Mouse (Mus musculus): Measurements from ENCODE around the gene Igfn1. TPM values are rescaled to one million over a fixed set of nuclear protein-coding genes. Genes with fewer than 3 reads are reported as not detected.

Gene Igfn1
- polyA plus RNA-seq, 1 experiment from 2014 or later, result 0.14 TPM

GRCm38 (mm10) chr1:135946247-135946646 is 59.9 kb downstream of the Igfn1 start:
- no peak overlapping the region for H3K4me2 ChIP-seq
- 0 out of 2 replicates have a peak, but pooled peaks cover 2% of the 10 kb centered on the region for H3K4me1 ChIP-seq
- no peak overlapping the region for H3K27ac ChIP-seq
- no peaks in the 10 kb centered on the region for H3K9me3 ChIP-seq
- no peaks in the 10 kb centered on the region for H3K36me3 ChIP-seq
- peaks cover 17% of the 10 kb centered on the region for H3K27me3 ChIP-seq
- 63% methylated on average over 4 of the region's 4 CpGs for WGBS
- no peak overlapping the region for H3K9ac ChIP-seq
- no peak overlapping the region for H3K4me3 ChIP-seq
- ATAC-seq (ENCODE audit: insufficient number of reproducible peaks, low FRiP score, low TSS enrichment, low read depth), result no peak

GRCm38 (mm10) chr1:135945711-135946110 is 60.4 kb downstream of the Igfn1 start:
- 11% methylated on average over 7 of the region's 7 CpGs for WGBS
- no peak overlapping the region for H3K4me2 ChIP-seq
- H3K4me1 ChIP-seq, result 0 out of 2 replicates have a peak, but pooled peaks cover 2% of the 10 kb centered on the region
- no peaks in the 10 kb centered on the region for H3K36me3 ChIP-seq
- H3K27me3 ChIP-seq, result peaks cover 17% of the 10 kb centered on the region
- no peaks in the 10 kb centered on the region for H3K9me3 ChIP-seq
- H3K27ac ChIP-seq, result no peak overlapping the region
- no peak for ATAC-seq (ENCODE audit: insufficient number of reproducible peaks, low FRiP score, low TSS enrichment, low read depth)
- no peak overlapping the region for H3K4me3 ChIP-seq
- no peak overlapping the region for H3K9ac ChIP-seq

GRCm38 (mm10) chr1:135944526-135945259 is 61.4 kb downstream of the Igfn1 start:
- WGBS, result 41% methylated on average over 12 of the region's 12 CpGs
- no peak overlapping the region for H3K27ac ChIP-seq
- H3K4me2 ChIP-seq, result no peak overlapping the region
- H3K9ac ChIP-seq, result no peak overlapping the region
- H3K9me3 ChIP-seq, result no peaks in the 10 kb centered on the region
- 0 out of 2 replicates have a peak, but pooled peaks cover 2% of the 10 kb centered on the region for H3K4me1 ChIP-seq
- peaks cover 17% of the 10 kb centered on the region for H3K27me3 ChIP-seq
- no peak overlapping the region for H3K4me3 ChIP-seq
- H3K36me3 ChIP-seq, result no peaks in the 10 kb centered on the region
- no peak for ATAC-seq (ENCODE audit: insufficient number of reproducible peaks, low FRiP score, low TSS enrichment, low read depth)

DNA sequence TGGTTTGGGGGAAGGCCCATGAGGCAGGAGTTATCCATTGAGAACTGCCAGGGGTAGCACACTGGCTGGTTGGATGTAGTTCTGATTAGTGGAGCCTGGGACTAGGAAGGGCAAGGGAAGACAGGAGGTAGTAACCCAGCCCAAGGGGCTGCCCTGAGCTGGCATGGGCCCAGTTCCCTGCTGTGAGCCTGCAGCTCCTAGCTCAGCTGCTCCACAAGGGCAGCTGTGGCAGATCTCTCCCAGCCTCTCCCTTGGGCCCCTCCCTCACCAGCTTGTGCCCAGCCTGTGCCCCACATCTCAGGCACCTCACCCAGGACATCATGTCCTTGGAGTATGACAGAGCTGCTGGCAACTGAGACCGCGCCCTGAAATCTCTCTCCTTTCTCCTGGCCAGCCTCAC is 62.4 kb downstream of the Igfn1 start:
- 98% methylated on average over 2 of the region's 2 CpGs for WGBS
- H3K9me3 ChIP-seq, result no peaks in the 10 kb centered on the region
- H3K9ac ChIP-seq, result no peak overlapping the region
- no peak overlapping the region for H3K4me2 ChIP-seq
- no peak for ATAC-seq (ENCODE audit: insufficient number of reproducible peaks, low FRiP score, low TSS enrichment, low read depth)
- peaks cover 17% of the 10 kb centered on the region for H3K27me3 ChIP-seq
- no peak overlapping the region for H3K4me3 ChIP-seq
- H3K4me1 ChIP-seq, result 0 out of 2 replicates have a peak, but pooled peaks cover 2% of the 10 kb centered on the region
- H3K36me3 ChIP-seq, result no peaks in the 10 kb centered on the region
- H3K27ac ChIP-seq, result no peak overlapping the region

- Histone ChIP-seq H3K9me3 (no peaks in the 10 kb centered on the region), H3K27ac (no peak overlapping the region), H3K9ac (no peak overlapping the region), H3K4me1 (0 out of 2 replicates have a peak, but pooled peaks cover 2% of the 10 kb centered on the region), H3K27me3 (peaks cover 17% of the 10 kb centered on the region), H3K4me2 (no peak overlapping the region), H3K36me3 (no peaks in the 10 kb centered on the region), H3K4me3 (no peak overlapping the region)
- no peak for ATAC-seq (ENCODE audit: insufficient number of reproducible peaks, low FRiP score, low TSS enrichment, low read depth)
- 31% methylated on average over 7 of the region's 7 CpGs for WGBS
These were observed 64.0 kb downstream of the Igfn1 start for GRCm38 (mm10) chr1:135942116-135942515.

- no peak overlapping the region for H3K4me3 ChIP-seq
- H3K27ac ChIP-seq, result no peak overlapping the region
- no peaks in the 10 kb centered on the region for H3K9me3 ChIP-seq
- no peak overlapping the region for H3K9ac ChIP-seq
- 0 out of 2 replicates have a peak, but pooled peaks cover 2% of the 10 kb centered on the region for H3K4me1 ChIP-seq
- ATAC-seq (ENCODE audit: insufficient number of reproducible peaks, low FRiP score, low TSS enrichment, low read depth), result no peak
- H3K4me2 ChIP-seq, result no peak overlapping the region
- 64% methylated on average over 6 of the region's 6 CpGs for WGBS
- peaks cover 17% of the 10 kb centered on the region for H3K27me3 ChIP-seq
- no peaks in the 10 kb centered on the region for H3K36me3 ChIP-seq
These were observed 64.7 kb downstream of the Igfn1 start for GRCm38 (mm10) chr1:135941259-135942006.

DNA sequence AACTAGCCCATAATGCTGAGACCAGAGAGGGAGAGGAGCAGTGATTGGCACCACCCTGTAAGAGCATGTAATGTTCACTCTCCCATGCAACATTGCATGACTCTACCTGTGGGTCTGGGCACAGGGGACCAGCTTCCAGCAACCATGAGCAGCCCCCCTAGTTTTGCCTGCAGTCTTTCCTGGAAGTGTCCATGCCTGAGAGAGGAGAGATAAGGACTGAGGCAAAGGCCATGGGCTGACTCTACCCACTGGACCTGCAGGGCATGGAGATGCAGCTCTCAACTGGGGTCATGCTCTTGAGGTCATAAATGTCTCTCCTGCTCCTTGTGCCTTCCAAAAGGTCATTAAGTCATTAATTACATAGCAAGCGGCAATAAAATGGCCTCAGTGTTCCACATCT is 70.1 kb downstream of the Igfn1 start:
- no peak overlapping the region for H3K9ac ChIP-seq
- H3K9me3 ChIP-seq, result no peaks in the 10 kb centered on the region
- 43% methylated on average over 1 of the region's 1 CpGs for WGBS
- no peak overlapping the region for H3K27ac ChIP-seq
- no peaks in the 10 kb centered on the region for H3K4me1 ChIP-seq
- no peak for ATAC-seq (ENCODE audit: insufficient number of reproducible peaks, low FRiP score, low TSS enrichment, low read depth)
- no peak overlapping the region for H3K4me3 ChIP-seq
- H3K27me3 ChIP-seq, result no peaks in the 10 kb centered on the region
- no peak overlapping the region for H3K4me2 ChIP-seq
- H3K36me3 ChIP-seq, result no peaks in the 10 kb centered on the region

DNA sequence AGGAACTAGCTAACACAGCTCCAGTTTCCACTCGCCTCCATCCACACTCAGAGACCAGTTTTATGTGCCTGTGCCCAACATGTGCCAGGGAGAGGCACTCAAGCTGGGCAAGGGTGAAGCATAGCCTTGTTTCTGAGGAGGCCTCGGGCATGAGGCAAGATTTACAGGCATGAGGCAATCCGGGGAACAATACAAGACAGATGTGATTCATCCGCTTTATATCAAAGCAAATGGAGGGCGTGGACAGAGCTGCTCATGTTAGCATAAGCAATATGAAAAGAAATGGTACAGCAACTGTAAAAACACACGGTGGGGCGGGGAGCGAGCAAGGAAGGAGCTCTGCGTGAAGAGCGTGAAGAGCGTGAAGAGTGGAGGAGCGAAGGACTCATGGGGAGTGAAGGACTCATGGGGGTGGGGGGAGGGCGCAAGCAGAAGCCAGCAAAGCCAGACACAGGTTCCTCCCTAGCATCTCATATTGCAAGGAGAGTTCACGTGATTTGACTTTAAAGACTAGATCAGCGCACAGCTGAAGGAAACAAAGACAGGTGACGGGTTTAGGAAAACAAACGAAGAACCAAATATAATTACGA is 72.3 kb downstream of the Igfn1 start:
- no peak overlapping the region for H3K9ac ChIP-seq
- no peaks in the 10 kb centered on the region for H3K4me1 ChIP-seq
- no peak overlapping the region for H3K4me2 ChIP-seq
- no peaks in the 10 kb centered on the region for H3K9me3 ChIP-seq
- H3K36me3 ChIP-seq, result no peaks in the 10 kb centered on the region
- H3K27me3 ChIP-seq, result no peaks in the 10 kb centered on the region
- 60% methylated on average over 18 of the region's 18 CpGs for WGBS
- ATAC-seq (ENCODE audit: insufficient number of reproducible peaks, low FRiP score, low TSS enrichment, low read depth), result no peak
- H3K27ac ChIP-seq, result peak overlapping the region; percentile 33; the same call in 1 of the 2 replicates
- no peak overlapping the region for H3K4me3 ChIP-seq

DNA sequence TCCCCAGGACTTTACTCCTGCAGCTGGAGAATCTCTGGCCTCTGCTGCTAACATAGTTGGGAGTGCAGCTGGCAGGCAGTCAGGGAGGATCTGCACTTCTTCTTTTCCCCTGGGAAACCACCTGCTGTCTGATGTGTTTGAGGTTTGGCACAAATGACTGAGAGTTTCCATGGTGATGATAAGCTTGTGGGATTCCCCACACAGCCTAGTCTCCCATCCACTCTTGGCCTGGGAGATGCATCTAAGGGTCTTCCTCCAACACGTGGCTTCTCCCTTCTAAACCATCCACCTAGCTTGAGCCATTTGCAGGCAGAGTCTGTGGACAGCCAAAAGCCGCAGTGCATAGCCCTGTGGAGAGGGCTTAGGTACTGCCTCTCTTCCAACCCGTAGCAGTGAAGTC is 76.3 kb downstream of the Igfn1 start:
- Histone ChIP-seq H3K27me3 (0 out of 2 replicates have a peak, but pooled peaks cover 4% of the 10 kb centered on the region), H3K4me1 (0 out of 2 replicates have a peak, but pooled peaks cover 5% of the 10 kb centered on the region), H3K27ac (no peak overlapping the region), H3K9me3 (no peaks in the 10 kb centered on the region), H3K36me3 (no peaks in the 10 kb centered on the region), H3K4me2 (no peak overlapping the region), H3K4me3 (no peak overlapping the region), H3K9ac (no peak overlapping the region)
- no peak for ATAC-seq (ENCODE audit: insufficient number of reproducible peaks, low FRiP score, low TSS enrichment, low read depth)
- WGBS, result 43% methylated on average over 3 of the region's 3 CpGs

GRCm38 (mm10) chr1:135925848-135926247 is 80.3 kb downstream of the Igfn1 start:
- ATAC-seq (ENCODE audit: insufficient number of reproducible peaks, low FRiP score, low TSS enrichment, low read depth), result no peak
- no peaks in the 10 kb centered on the region for H3K9me3 ChIP-seq
- H3K27ac ChIP-seq, result no peak overlapping the region
- H3K4me1 ChIP-seq, result 0 out of 2 replicates have a peak, but pooled peaks cover 5% of the 10 kb centered on the region
- no peak overlapping the region for H3K4me3 ChIP-seq
- H3K4me2 ChIP-seq, result no peak overlapping the region
- peaks cover 28% of the 10 kb centered on the region for H3K27me3 ChIP-seq
- no peak overlapping the region for H3K9ac ChIP-seq
- no peaks in the 10 kb centered on the region for H3K36me3 ChIP-seq
- whole genome bisulfite sequencing, result 60% methylated on average over 5 of the region's 5 CpGs

GRCm38 (mm10) chr1:135924377-135924994 is 81.7 kb downstream of the Igfn1 start:
- Histone ChIP-seq H3K36me3 (no peaks in the 10 kb centered on the region), H3K4me3 (no peak overlapping the region), H3K27ac (no peak overlapping the region), H3K27me3 (peaks cover 42% of the 10 kb centered on the region), H3K9ac (no peak overlapping the region), H3K4me2 (no peak overlapping the region), H3K9me3 (no peaks in the 10 kb centered on the region), H3K4me1 (0 out of 2 replicates have a peak, but pooled peaks cover 5% of the 10 kb centered on the region)
- ATAC-seq (ENCODE audit: insufficient number of reproducible peaks, low FRiP score, low TSS enrichment, low read depth), result no peak
- 69% methylated on average over 5 of the region's 5 CpGs for WGBS
